Mouse (Mus musculus) thymus, adult 2 months (tissue): ENCODE data around the gene L3mbtl1.

ENCODE experiments used
- CTCF ChIP-seq: fragments of 200-500 bp; IDR thresholded peaks from 2 replicates; pipeline ENCODE4 v1.5.1; 2012; ENCODE audit warnings: mild to moderate bottlenecking, control low read depth, low read length, moderate library complexity, borderline replicate concordance; ENCODE audit not compliant: control insufficient read depth, poor library complexity, insufficient read depth; ENCODE audit errors: extremely low read depth
- POLR2A ChIP-seq: fragments of 200-500 bp; IDR thresholded peaks from 2 replicates; pipeline ENCODE4 v1.6.1; 2012; ENCODE audit warnings: mild to moderate bottlenecking, low read length, control low read depth, moderate library complexity; ENCODE audit not compliant: control insufficient read depth, poor library complexity, insufficient read depth; ENCODE audit errors: extremely low read depth

DNA sequence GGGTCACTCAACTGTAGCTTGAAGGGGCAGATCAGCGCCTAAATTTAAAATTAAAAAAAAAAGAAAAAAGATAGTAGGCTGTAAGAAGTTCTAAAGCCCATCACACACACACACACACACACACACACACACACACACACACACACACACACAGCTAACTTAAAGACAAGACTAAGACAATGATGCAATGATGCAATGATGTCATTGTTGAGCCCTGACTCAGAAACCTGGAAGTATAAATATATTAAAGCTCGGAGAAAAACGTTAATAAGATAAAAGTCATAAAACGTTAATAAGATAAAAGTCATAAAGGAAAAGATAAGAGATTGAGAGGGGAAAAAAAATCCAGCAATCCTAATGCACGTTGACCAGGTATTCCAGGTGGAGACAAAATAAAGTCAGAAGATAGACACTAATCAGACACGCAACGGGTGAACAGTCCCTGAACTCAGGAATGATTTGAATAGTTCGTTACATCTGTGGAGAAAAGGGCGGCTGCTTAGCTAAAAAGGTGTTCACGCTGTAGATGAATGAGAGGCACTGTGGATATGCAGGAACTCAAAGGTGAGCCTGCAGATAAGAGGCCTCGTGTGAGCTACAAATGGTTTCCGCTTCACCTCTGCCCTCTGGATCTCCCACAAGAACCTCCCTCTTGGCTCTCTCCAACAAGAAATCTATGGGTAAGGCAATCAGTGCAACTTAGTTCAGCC is 43.2 kb upstream of the L3mbtl1 start:
- TF ChIP-seq POLR2A (no peak), CTCF (no peak)
